Mouse (Mus musculus) MEL (cell line): ENCODE results near the gene Arhgap20. TPM values are rescaled to one million over a fixed set of nuclear protein-coding genes. Genes with fewer than 3 reads are reported as not detected.

ENCODE experiments used
- DNase-seq: peaks from one replicate; pipeline ENCODE4 v3.0.0; 2011; ENCODE audit warnings: low read depth, low spot score
- H3K27ac ChIP-seq: 2 replicates; pipeline ENCODE4 v1.5.1; 2012; ENCODE audit warnings: low read depth, mild to moderate bottlenecking, control low read depth, low read length, moderate library complexity; ENCODE audit not compliant: control insufficient read depth
- H3K27me3 ChIP-seq, 2 experiments: fragments of 150-350 bp in 1 of 2; sonication (generic) in 1 of 2; 2 replicates each; pipeline ENCODE4 v1.6.1; 2012; ENCODE audit warnings: low read length in 2 of 2, mild to moderate bottlenecking in 2 of 2, improper control_type of control experiment in 1 of 2, moderate library complexity in 1 of 2; ENCODE audit not compliant: insufficient read depth in 2 of 2, control insufficient read depth in 1 of 2
- H3K36me3 ChIP-seq, 2 experiments: 2 replicates each; pipeline ENCODE4 v1.6.1; 2012 to 2014; ENCODE audit warnings: low read length in 2 of 2, improper control_type of control experiment in 1 of 2, inconsistent platforms in 1 of 2, mild to moderate bottlenecking in 1 of 2; ENCODE audit not compliant: insufficient read depth in 2 of 2, control insufficient read depth in 1 of 2
- H3K4me1 ChIP-seq, 2 experiments: fragments of 150-350 bp in 1 of 2; sonication (generic) in 1 of 2; 2 replicates each; pipeline ENCODE4 v1.6.1; 2012; ENCODE audit warnings: low read length in 2 of 2, improper control_type of control experiment in 1 of 2, mild to moderate bottlenecking in 1 of 2; ENCODE audit not compliant: insufficient read depth in 2 of 2, control insufficient read depth in 1 of 2
- H3K4me3 ChIP-seq, 2 experiments: fragments of 150-350 bp in 1 of 2; sonication (generic) in 1 of 2; 2 replicates each; pipeline ENCODE4 v1.5.1; 2012; ENCODE audit warnings: low read depth in 2 of 2, low read length in 2 of 2, mild to moderate bottlenecking in 2 of 2, moderate library complexity in 2 of 2, control low read depth in 1 of 2, improper control_type of control experiment in 1 of 2; ENCODE audit not compliant: control insufficient read depth in 1 of 2, insufficient read depth in 1 of 2
- H3K79me2 ChIP-seq: 2 replicates; pipeline ENCODE4 v1.6.1; 2012; ENCODE audit warnings: mild to moderate bottlenecking, low read length, moderate library complexity; ENCODE audit not compliant: control insufficient read depth, poor library complexity, insufficient read depth
- H3K9ac ChIP-seq: 2 replicates; pipeline ENCODE4 v1.6.1; 2012; ENCODE audit warnings: low read depth, mild to moderate bottlenecking, control low read depth, low read length, moderate library complexity; ENCODE audit not compliant: control insufficient read depth, poor library complexity, severe bottlenecking
- H3K9me3 ChIP-seq: fragments of 150-350 bp; sonication (generic); replicated peaks from 2 replicates; pipeline ENCODE4 v1.6.1; 2012; ENCODE audit warnings: mild to moderate bottlenecking, low read length, improper control_type of control experiment, moderate library complexity; ENCODE audit not compliant: insufficient read depth
- BHLHE40 ChIP-seq: IDR thresholded peaks from 2 replicates; pipeline ENCODE4 v1.6.1; 2012; ENCODE audit warnings: low read depth, mild to moderate bottlenecking, inconsistent platforms, low read length, improper control_type of control experiment, borderline replicate concordance
- CHD1 ChIP-seq: IDR thresholded peaks from 2 replicates; pipeline ENCODE4 v1.6.1; 2012; ENCODE audit warnings: low read depth, mild to moderate bottlenecking, inconsistent platforms, low read length, improper control_type of control experiment
- CHD2 ChIP-seq: IDR thresholded peaks from 2 replicates; pipeline ENCODE4 v1.6.1; 2011; ENCODE audit warnings: low read length, improper control_type of control experiment
- E2F4 ChIP-seq: IDR thresholded peaks from 2 replicates; pipeline ENCODE4 v1.6.1; 2011; ENCODE audit warnings: low read depth, low read length, improper control_type of control experiment, borderline replicate concordance
- ELF1 ChIP-seq: IDR thresholded peaks from 2 replicates; pipeline ENCODE4 v1.6.1; 2014; ENCODE audit warnings: low read depth, mild to moderate bottlenecking, inconsistent platforms, low read length, improper control_type of control experiment, moderate library complexity
- EP300 ChIP-seq, 2 experiments: IDR thresholded peaks; 2 replicates each; pipeline ENCODE4 v1.6.1; 2011; ENCODE audit warnings: improper control_type of control experiment in 2 of 2, low read length in 2 of 2, low read depth in 1 of 2, mild to moderate bottlenecking in 1 of 2
- ETS1 ChIP-seq: IDR thresholded peaks from 2 replicates; pipeline ENCODE4 v1.6.1; 2012; ENCODE audit warnings: low read depth, mild to moderate bottlenecking, inconsistent platforms, low read length, improper control_type of control experiment, moderate library complexity
- GABPA ChIP-seq: IDR thresholded peaks from 2 replicates; pipeline ENCODE4 v1.6.1; 2012; ENCODE audit warnings: low read depth, mild to moderate bottlenecking, inconsistent platforms, low read length, improper control_type of control experiment, moderate library complexity
- GATA1 ChIP-seq: IDR thresholded peaks from 2 replicates; pipeline ENCODE4 v1.6.1; 2011; ENCODE audit warnings: low read depth, low read length, improper control_type of control experiment
- HCFC1 ChIP-seq: IDR thresholded peaks from 2 replicates; pipeline ENCODE4 v1.6.1; 2012; ENCODE audit warnings: low read depth, mild to moderate bottlenecking, inconsistent platforms, low read length, improper control_type of control experiment, moderate library complexity
- JUND ChIP-seq: IDR thresholded peaks from 2 replicates; pipeline ENCODE4 v1.6.1; 2011; ENCODE audit warnings: low read depth, mild to moderate bottlenecking, improper control_type of control experiment, low read length
- KAT2A ChIP-seq: conservative IDR thresholded peaks from 2 replicates; pipeline ENCODE4 v1.6.1; 2012; ENCODE audit warnings: low read depth, low read length, improper control_type of control experiment, inconsistent platforms
- MAFK ChIP-seq: IDR thresholded peaks from 2 replicates; pipeline ENCODE4 v1.6.1; 2011; ENCODE audit warnings: low read depth, mild to moderate bottlenecking, low read length, improper control_type of control experiment, borderline replicate concordance
- MAZ ChIP-seq: IDR thresholded peaks from 2 replicates; pipeline ENCODE4 v1.6.1; 2012; ENCODE audit warnings: low read depth, mild to moderate bottlenecking, inconsistent platforms, low read length, improper control_type of control experiment
- MYC ChIP-seq: IDR thresholded peaks from 2 replicates; pipeline ENCODE4 v1.6.1; 2011; ENCODE audit warnings: low read depth, mild to moderate bottlenecking, low read length, improper control_type of control experiment, moderate library complexity
- NELFE ChIP-seq: IDR thresholded peaks from 2 replicates; pipeline ENCODE4 v1.6.1; 2011; ENCODE audit warnings: low read depth, low read length, improper control_type of control experiment
- POLR2A ChIP-seq, 2 experiments: IDR thresholded peaks; 2 replicates each; pipeline ENCODE4 v1.6.1; 2011 to 2012; ENCODE audit warnings: low read length in 2 of 2, mild to moderate bottlenecking in 2 of 2, control low read depth in 1 of 2, improper control_type of control experiment in 1 of 2, low read depth in 1 of 2, moderate library complexity in 1 of 2; ENCODE audit not compliant: control insufficient read depth in 1 of 2, insufficient read depth in 1 of 2, poor library complexity in 1 of 2
- POLR2AphosphoS5 ChIP-seq: IDR thresholded peaks from 2 replicates; pipeline ENCODE4 v1.6.1; 2012; ENCODE audit warnings: low read depth, borderline replicate concordance, mild to moderate bottlenecking, inconsistent platforms, low read length, moderate library complexity, mixed read lengths
- RAD21 ChIP-seq: IDR thresholded peaks from 2 replicates; pipeline ENCODE4 v1.6.1; 2011; ENCODE audit warnings: mild to moderate bottlenecking, low read depth, low read length, improper control_type of control experiment
- RCOR1 ChIP-seq: IDR thresholded peaks from 2 replicates; pipeline ENCODE4 v1.6.1; 2012; ENCODE audit warnings: low read depth, mild to moderate bottlenecking, inconsistent platforms, low read length, improper control_type of control experiment
- SIN3A ChIP-seq: IDR thresholded peaks from 2 replicates; pipeline ENCODE4 v1.6.1; 2012; ENCODE audit warnings: low read length, improper control_type of control experiment, inconsistent platforms
- SMC3 ChIP-seq: IDR thresholded peaks from 2 replicates; pipeline ENCODE4 v1.6.1; 2011; ENCODE audit warnings: low read depth, low read length, improper control_type of control experiment
- TAL1 ChIP-seq: IDR thresholded peaks from 2 replicates; pipeline ENCODE4 v1.6.1; 2012; ENCODE audit warnings: mild to moderate bottlenecking, inconsistent platforms, low read length, moderate library complexity, mixed read lengths
- TBP ChIP-seq: IDR thresholded peaks from 2 replicates; pipeline ENCODE4 v1.8.0; 2011; ENCODE audit warnings: low read depth, low read length, improper control_type of control experiment
- UBTF ChIP-seq: IDR thresholded peaks from 2 replicates; pipeline ENCODE4 v1.6.1; 2012; ENCODE audit warnings: low read depth, mild to moderate bottlenecking, inconsistent platforms, low read length, improper control_type of control experiment, moderate library complexity, borderline replicate concordance; ENCODE audit not compliant: insufficient read depth
- USF1 ChIP-seq: IDR thresholded peaks from 2 replicates; pipeline ENCODE4 v1.6.1; 2014; ENCODE audit warnings: low read depth, mild to moderate bottlenecking, inconsistent platforms, low read length, improper control_type of control experiment, moderate library complexity
- USF2 ChIP-seq, 2 experiments: IDR thresholded peaks; 2 replicates each; pipeline ENCODE4 v1.6.1; 2011 to 2012; ENCODE audit warnings: improper control_type of control experiment in 2 of 2, low read length in 2 of 2, borderline replicate concordance in 1 of 2, inconsistent platforms in 1 of 2, low read depth in 1 of 2, mild to moderate bottlenecking in 1 of 2; ENCODE audit not compliant: insufficient read depth in 1 of 2
- ZC3H11A ChIP-seq: IDR thresholded peaks from 2 replicates; pipeline ENCODE4 v1.6.1; 2012; ENCODE audit warnings: low read depth, mild to moderate bottlenecking, inconsistent platforms, low read length, improper control_type of control experiment
- ZKSCAN1 ChIP-seq: IDR thresholded peaks from 2 replicates; pipeline ENCODE4 v1.6.1; 2012; ENCODE audit warnings: low read depth, mild to moderate bottlenecking, inconsistent platforms, low read length, improper control_type of control experiment, moderate library complexity
- ZNF384 ChIP-seq: IDR thresholded peaks from 2 replicates; pipeline ENCODE4 v1.6.1; 2012; ENCODE audit warnings: low read depth, mild to moderate bottlenecking, inconsistent platforms, low read length, improper control_type of control experiment
- polyA plus RNA-seq, 2 experiments: library from polyadenylated mRNA; stranded (reverse) in 1 of 2; unstranded in 1 of 2; fragments of >175 nt in 1 of 2; fragments of >200 nt in 1 of 2; gene quantifications; 2 replicates each; pipeline versions ENCODE4 v1.2.1 to v1.2.4; 2012; ENCODE audit warnings: low replicate concordance in 2 of 2, low read depth in 1 of 2; ENCODE audit not compliant: insufficient read length in 2 of 2, insufficient read depth in 1 of 2, missing spikeins in 1 of 2
- total RNA-seq: library from RNA; depleted of rRNA; stranded (reverse); fragments of 300-350 nt; gene quantifications from 2 replicates; pipeline ENCODE4 v1.2.3, GENCODE M21; 2012

Arhgap20 gene
- total and polyA plus RNA-seq, 3 experiments: not detected

GRCm38 (mm10) chr9:51843216-51843615 lies 78.1 kb downstream of the Arhgap20 start:
- peak; percentile 32 for DNase-seq
- Histone ChIP-seq H3K36me3 (no peaks in the 10 kb centered on the region), H3K79me2 (no peaks in the 10 kb centered on the region), H3K27me3 (no peaks in the 10 kb centered on the region; a peak in 3 of 4 replicates), H3K9ac (no peak overlapping the region), H3K4me1 (no peaks in the 10 kb centered on the region), H3K9me3 (no peaks in the 10 kb centered on the region), H3K4me3 (no peak overlapping the region), H3K27ac (no peak overlapping the region)
- no peak for TF ChIP-seq EP300 (IDR thresholded peaks at IDR 0.05; ENCODE audit: low read depth in 1 of 2, low read length in 2 of 2)
- no peak for TF ChIP-seq ELF1
- no peak for TF ChIP-seq JUND
- no peak for TF ChIP-seq TBP
- no peak for TF ChIP-seq E2F4
- no peak for TF ChIP-seq USF1
- TF ChIP-seq SIN3A: no peak
- TF ChIP-seq MYC: no peak
- TF ChIP-seq POLR2A (IDR thresholded peaks at IDR 0.05; ENCODE audit: control insufficient read depth in 1 of 2, insufficient read depth in 1 of 2, low read depth in 1 of 2, low read length in 2 of 2, poor library complexity in 1 of 2): no peak
- TF ChIP-seq POLR2AphosphoS5: no peak
- no peak for TF ChIP-seq ETS1
- no peak for TF ChIP-seq USF2 (IDR thresholded peaks at IDR 0.05; ENCODE audit: borderline replicate concordance in 1 of 2, insufficient read depth in 1 of 2, low read depth in 1 of 2, low read length in 2 of 2)
- TF ChIP-seq NELFE: no peak
- no peak for TF ChIP-seq TAL1
- no peak for TF ChIP-seq CHD1
- TF ChIP-seq RCOR1: no peak
- TF ChIP-seq ZC3H11A: no peak
- TF ChIP-seq MAZ: no peak
- TF ChIP-seq RAD21: no peak

GRCm38 (mm10) chr9:51845796-51846195 lies 80.7 kb downstream of the Arhgap20 start:
- Histone ChIP-seq H3K4me1 (no peaks in the 10 kb centered on the region), H3K9me3 (no peaks in the 10 kb centered on the region), H3K4me3 (no peak overlapping the region), H3K27me3 (no peaks in the 10 kb centered on the region; a peak in 1 of 4 replicates), H3K27ac (no peak overlapping the region), H3K36me3 (no peaks in the 10 kb centered on the region)
- DNase-seq: no peak
- TF ChIP-seq TBP (no peak), RCOR1 (no peak), GABPA (no peak), CHD2 (no peak), SMC3 (no peak), CHD1 (no peak), MAFK (no peak), BHLHE40 (no peak), USF1 (no peak), HCFC1 (no peak), ZKSCAN1 (no peak), KAT2A (no peak), UBTF (no peak), ZC3H11A (no peak), TAL1 (no peak), GATA1 (no peak), E2F4 (no peak), ZNF384 (no peak)
- TF ChIP-seq, all 39 proteins: peak for 0
- Histone ChIP-seq H3K9ac (no peak overlapping the region), H3K79me2 (no peaks in the 10 kb centered on the region)
